Mouse (Mus musculus) forebrain, embryonic 11.5 days (tissue): Measurements from ENCODE around the gene St6galnac3. TPM values are rescaled to one million over a fixed set of nuclear protein-coding genes. Genes with fewer than 3 reads are reported as not detected.

Experiments used
- ATAC-seq: fragments of 200-750 bp; cut with Nextera tagmentation; replicated peaks from 2 replicates; pipeline ENCODE4 v1.8.0; 2017; ENCODE audit warnings: moderate TSS enrichment; ENCODE audit not compliant: low FRiP score
- DNase-seq: peaks from one replicate; pipeline ENCODE4 v3.0.0-alpha.2; 2017; ENCODE audit warnings: low spot score
- H3K27ac ChIP-seq: fragments of 300-500 bp; sonication (generic); 2 replicates; pipeline ENCODE4 v1.5.1; 2014; ENCODE audit warnings: low read depth, low read length
- H3K27me3 ChIP-seq: fragments of 300-500 bp; sonication (generic); 2 replicates; pipeline ENCODE4 v1.6.1; 2014; ENCODE audit warnings: mild to moderate bottlenecking, low read length, mixed read lengths; ENCODE audit not compliant: control insufficient read depth, insufficient read depth
- H3K36me3 ChIP-seq: fragments of 300-500 bp; sonication (generic); 2 replicates; pipeline ENCODE4 v1.6.1; 2014; ENCODE audit warnings: mild to moderate bottlenecking, low read length, moderate library complexity, mixed read lengths; ENCODE audit not compliant: control insufficient read depth, insufficient read depth
- H3K4me1 ChIP-seq: fragments of 300-500 bp; sonication (generic); replicated peaks from 2 replicates; pipeline ENCODE4 v1.6.1; 2014; ENCODE audit warnings: low read length, mixed read lengths; ENCODE audit not compliant: control insufficient read depth, insufficient read depth
- H3K4me2 ChIP-seq: fragments of 300-500 bp; sonication (generic); 2 replicates; pipeline ENCODE4 v1.6.1; 2014; ENCODE audit warnings: low read depth, mild to moderate bottlenecking, low read length, moderate library complexity, mixed read lengths; ENCODE audit not compliant: severe bottlenecking
- H3K4me3 ChIP-seq: fragments of 300-500 bp; sonication (generic); 2 replicates; pipeline ENCODE4 v1.5.1; 2014; ENCODE audit warnings: low read depth, low read length
- H3K9ac ChIP-seq: fragments of 300-500 bp; sonication (generic); 2 replicates; pipeline ENCODE4 v1.6.1; 2014; ENCODE audit warnings: low read length
- H3K9me3 ChIP-seq: fragments of 300-500 bp; sonication (generic); 2 replicates; pipeline ENCODE4 v1.6.1; 2016; ENCODE audit warnings: low read length, mixed read lengths; ENCODE audit not compliant: control insufficient read depth
- WGBS: fragments of 180-500 bp; shearing (Covaris S2); extraction: QIAGEN DNeasy Blood & Tissue Kit; methylation state at CpG from one replicate; pipeline ENCODE4 v1.1.7; 2014; 5-methylcytosine and 5-hydroxymethylcytosine counted together
- polyA plus RNA-seq: library from polyadenylated mRNA; unstranded; fragments of >200 nt; fragmentation: Nextera tagmentation; extraction: Ambion mirVana; gene quantifications from 2 replicates; pipeline ENCODE4 v1.2.1, GENCODE M21; 2014

Gene St6galnac3
- polyA plus RNA-seq, 1 experiment from 2014 or later, result 38.0 TPM

- Histone ChIP-seq H3K4me2 (no peak overlapping the region), H3K36me3 (no peaks in the 10 kb centered on the region), H3K27me3 (no peaks in the 10 kb centered on the region), H3K9ac (no peak overlapping the region), H3K4me1 (no peaks in the 10 kb centered on the region), H3K4me3 (no peak overlapping the region), H3K9me3 (no peaks in the 10 kb centered on the region), H3K27ac (no peak overlapping the region)
- ATAC-seq (no peak), DNase-seq (no peak)
- WGBS, result 49% methylated on average over 6 of the region's 6 CpGs
These were observed 543.7 kb downstream of the St6galnac3 start for GRCm38 (mm10) chr3:153181242-153181641.

- H3K36me3 ChIP-seq, result no peaks in the 10 kb centered on the region
- DNase-seq, result no peak
These were observed 548.2 kb downstream of the St6galnac3 start for GRCm38 (mm10) chr3:153176749-153177148.

GRCm38 (mm10) chr3:153176325-153176724 is 548.6 kb downstream of the St6galnac3 start:
- H3K4me1 ChIP-seq, result no peaks in the 10 kb centered on the region
- ATAC-seq (0 out of 2 replicates have a peak, but pooled peaks have one; percentile 53), DNase-seq (no peak)
- H3K36me3 ChIP-seq, result no peaks in the 10 kb centered on the region
- H3K27ac ChIP-seq, result no peak overlapping the region
- H3K9me3 ChIP-seq, result no peaks in the 10 kb centered on the region
- no peak overlapping the region for H3K9ac ChIP-seq
- H3K4me3 ChIP-seq, result no peak overlapping the region
- no peak overlapping the region for H3K4me2 ChIP-seq
- 44% methylated on average over 6 of the region's 6 CpGs for WGBS
- no peaks in the 10 kb centered on the region for H3K27me3 ChIP-seq

More at GRCm38 (mm10) chr3:153176749-153177148, 548.2 kb downstream of the St6galnac3 start:
- no peak overlapping the region for H3K4me2 ChIP-seq
- WGBS, result 63% methylated on average over 4 of the region's 4 CpGs
- H3K9me3 ChIP-seq, result no peaks in the 10 kb centered on the region
- no peaks in the 10 kb centered on the region for H3K27me3 ChIP-seq
- no peaks in the 10 kb centered on the region for H3K4me1 ChIP-seq
- 0 out of 2 replicates have a peak, but pooled peaks have one; percentile 10 for ATAC-seq
- H3K9ac ChIP-seq, result no peak overlapping the region
- H3K27ac ChIP-seq, result no peak overlapping the region
- H3K4me3 ChIP-seq, result no peak overlapping the region

- Histone ChIP-seq H3K4me1 (no peaks in the 10 kb centered on the region), H3K27ac (no peak overlapping the region), H3K27me3 (no peaks in the 10 kb centered on the region), H3K4me3 (no peak overlapping the region), H3K9me3 (no peaks in the 10 kb centered on the region), H3K9ac (no peak overlapping the region), H3K36me3 (no peaks in the 10 kb centered on the region), H3K4me2 (no peak overlapping the region)
- no peak for ATAC-seq
- 89% methylated on average over 11 of the region's 11 CpGs for WGBS
- DNase-seq, result no peak
These were observed 550.5 kb downstream of the St6galnac3 start for GRCm38 (mm10) chr3:153174336-153175033.

GRCm38 (mm10) chr3:153173567-153173966 is 551.4 kb downstream of the St6galnac3 start:
- Histone ChIP-seq H3K4me3 (no peak overlapping the region), H3K4me1 (no peaks in the 10 kb centered on the region), H3K27ac (no peak overlapping the region), H3K27me3 (no peaks in the 10 kb centered on the region), H3K9me3 (no peaks in the 10 kb centered on the region), H3K9ac (no peak overlapping the region), H3K36me3 (no peaks in the 10 kb centered on the region), H3K4me2 (no peak overlapping the region)
- 90% methylated on average over 2 of the region's 2 CpGs for WGBS
- ATAC-seq, result no peak
- no peak for DNase-seq

DNA sequence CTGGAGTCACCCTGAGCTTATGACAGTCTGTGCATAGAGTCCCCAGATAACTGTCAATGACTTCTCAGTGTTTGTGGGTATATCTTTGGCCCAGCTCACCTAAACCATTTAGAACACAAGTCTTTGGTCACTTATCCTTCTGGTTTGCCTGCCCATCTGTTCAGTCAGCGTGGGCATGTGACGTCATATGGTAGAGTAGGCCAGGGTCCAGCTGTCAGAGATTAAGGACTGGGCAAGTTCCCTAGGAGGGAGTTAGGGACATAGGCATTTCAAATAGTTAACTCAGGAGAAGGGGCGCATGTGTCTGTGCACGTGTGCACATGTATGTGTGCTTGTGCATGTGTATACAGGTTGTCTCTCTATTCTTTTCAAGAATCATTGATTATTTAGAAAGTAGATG is 554.8 kb downstream of the St6galnac3 start:
- no peak for ATAC-seq

DNA sequence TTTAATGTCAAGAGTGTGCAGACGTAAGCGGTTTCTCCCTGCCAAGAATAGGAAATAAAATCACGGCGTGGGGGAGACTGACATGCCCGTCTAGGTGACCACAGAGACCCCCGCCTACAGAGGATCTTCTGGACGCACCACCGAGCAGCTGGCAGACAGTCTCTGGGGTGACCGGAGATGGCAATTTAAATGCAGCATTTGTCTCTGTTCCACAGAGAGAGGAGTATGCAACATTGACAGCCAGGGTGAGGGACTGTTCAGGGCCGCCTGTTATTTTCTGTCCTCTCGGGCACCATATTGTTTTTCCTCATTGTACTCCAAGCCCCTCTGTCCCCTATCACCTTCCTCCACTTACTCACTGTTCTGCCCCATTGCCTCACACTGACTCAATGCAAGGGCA is 555.2 kb downstream of the St6galnac3 start:
- no peak for ATAC-seq
- no peak overlapping the region for H3K27ac ChIP-seq
- no peaks in the 10 kb centered on the region for H3K27me3 ChIP-seq
- no peak for DNase-seq
- H3K4me3 ChIP-seq, result no peak overlapping the region
- H3K9ac ChIP-seq, result no peak overlapping the region
- no peak overlapping the region for H3K4me2 ChIP-seq
- WGBS, result 93% methylated on average over 11 of the region's 11 CpGs
- H3K4me1 ChIP-seq, result no peaks in the 10 kb centered on the region
- no peaks in the 10 kb centered on the region for H3K9me3 ChIP-seq
- H3K36me3 ChIP-seq, result no peaks in the 10 kb centered on the region

More for the DNA sequence above, 554.8 kb downstream of the St6galnac3 start:
- Histone ChIP-seq H3K4me2 (no peak overlapping the region), H3K4me3 (no peak overlapping the region), H3K9ac (no peak overlapping the region), H3K4me1 (no peaks in the 10 kb centered on the region), H3K27me3 (no peaks in the 10 kb centered on the region), H3K36me3 (no peaks in the 10 kb centered on the region), H3K27ac (no peak overlapping the region), H3K9me3 (no peaks in the 10 kb centered on the region)
- no peak for DNase-seq
- WGBS, result 94% methylated on average over 4 of the region's 4 CpGs

DNA sequence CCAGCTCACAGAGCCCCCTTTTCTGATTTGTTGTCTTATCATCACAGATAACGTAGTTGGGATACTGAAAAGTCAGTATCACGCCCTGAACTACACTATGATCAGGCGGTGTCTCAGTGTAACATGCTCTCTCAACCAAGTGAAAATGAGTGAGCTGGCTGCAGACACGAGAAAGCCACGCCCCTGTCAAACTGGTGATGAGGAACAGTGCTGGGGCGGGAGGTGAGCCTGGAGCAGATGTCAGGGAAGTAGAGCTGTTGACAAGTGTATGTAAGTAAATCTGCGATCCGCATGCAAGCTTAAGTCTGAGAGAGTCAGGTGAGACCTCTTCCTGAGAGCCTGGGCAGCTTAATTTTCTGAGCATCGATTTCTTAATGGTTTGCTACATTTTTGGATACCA is 563.3 kb downstream of the St6galnac3 start:
- Histone ChIP-seq H3K36me3 (no peaks in the 10 kb centered on the region), H3K4me3 (no peak overlapping the region), H3K27me3 (no peaks in the 10 kb centered on the region), H3K4me1 (no peaks in the 10 kb centered on the region), H3K9ac (no peak overlapping the region), H3K27ac (no peak overlapping the region), H3K4me2 (no peak overlapping the region), H3K9me3 (no peaks in the 10 kb centered on the region)
- DNase-seq, result no peak
- no peak for ATAC-seq
- 77% methylated on average over 9 of the region's 9 CpGs for WGBS

- WGBS, result 93% methylated on average over 5 of the region's 5 CpGs
- no peak for ATAC-seq
- DNase-seq, result no peak
These were observed 564.3 kb downstream of the St6galnac3 start for GRCm38 (mm10) chr3:153160683-153161082.

More at GRCm38 (mm10) chr3:153160683-153161082, 564.3 kb downstream of the St6galnac3 start:
- Histone ChIP-seq H3K4me1 (no peaks in the 10 kb centered on the region), H3K36me3 (no peaks in the 10 kb centered on the region), H3K4me3 (no peak overlapping the region), H3K27me3 (no peaks in the 10 kb centered on the region), H3K9me3 (no peaks in the 10 kb centered on the region), H3K27ac (no peak overlapping the region), H3K9ac (no peak overlapping the region), H3K4me2 (no peak overlapping the region)
